Mouse (Mus musculus) liver, embryonic 14.5 days (tissue): ENCODE measurements at regions not wholly inside any gene's neighbourhood (a gene's known extent, or its start where the extent isn't known, plus 50 kb on each side); places are given as distances from the start of the nearest gene placed in this dataset.

Source experiments
- CTCF ChIP-seq: IDR thresholded peaks from 2 replicates; pipeline ENCODE4 v1.5.1; 2016; ENCODE audit warnings: antibody characterized with exemption, low read depth, control low read depth
- EP300 ChIP-seq: IDR thresholded peaks from 2 replicates; pipeline ENCODE4 v1.6.1; 2016; ENCODE audit warnings: antibody characterized with exemption, low read depth

- TF ChIP-seq CTCF (no peak), EP300 (no peak)
These were observed 1035.0 kb upstream of the Lrrtm3 start for GRCm38 (mm10) chr10:65124940-65125610.
